Mouse (Mus musculus): ENCODE results near the gene Birc2. TPM values are rescaled to one million over a fixed set of nuclear protein-coding genes. Genes with fewer than 3 reads are reported as not detected.

The Birc2 gene
- 31.8 and 46.1 TPM in 2 replicates for polyA plus RNA-seq (2015; fragmentation: Nextera tagmentation; extraction: Ambion mirVana)

DNA sequence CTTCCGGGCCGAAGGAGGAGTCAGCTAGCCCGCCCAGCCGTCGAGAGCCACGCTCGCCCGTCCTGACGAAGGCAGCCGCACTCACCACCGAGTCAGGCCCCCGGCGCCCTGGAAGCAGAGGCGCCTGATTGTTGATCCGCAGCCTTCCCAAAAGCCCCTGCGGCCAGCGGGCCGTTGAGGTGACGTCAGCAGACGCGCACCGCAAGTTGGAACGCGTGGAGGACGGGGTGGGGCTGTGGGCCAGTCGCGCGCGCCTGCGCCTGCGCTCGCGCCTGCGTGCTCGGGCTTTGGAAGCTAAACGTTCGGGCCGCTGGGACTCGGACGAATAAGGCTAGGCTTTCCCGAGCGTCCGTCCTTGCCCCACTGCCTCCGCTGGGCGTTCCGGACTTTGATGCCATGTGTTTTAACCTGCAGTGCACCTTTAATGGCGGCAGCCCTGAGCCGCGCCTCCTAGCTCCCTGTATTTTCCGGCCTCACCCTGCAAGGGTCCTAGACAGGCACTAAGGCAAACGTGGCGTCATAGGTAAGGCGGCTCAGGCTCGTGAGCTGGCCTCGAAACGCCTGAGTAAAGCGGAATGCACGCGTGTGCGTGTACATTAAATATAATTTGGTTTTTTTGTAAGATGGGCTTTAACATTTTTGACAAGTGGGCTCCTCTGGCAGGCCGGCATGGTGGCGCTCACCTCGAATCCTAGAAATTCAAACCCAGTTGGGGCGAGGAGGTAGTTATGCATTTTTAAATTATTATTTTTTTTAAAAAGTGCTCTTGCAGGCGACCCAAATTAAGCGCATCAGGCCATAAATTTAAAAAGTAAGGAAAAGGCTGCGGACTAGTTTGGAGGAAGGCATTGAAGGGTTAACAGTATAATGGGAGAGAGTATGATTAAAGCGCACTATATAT, at the start of gene Birc2:
Gene Birc2 (minus strand): TSS at position 160 of the 901 bp plus-strand sequence.

GRCm38 (mm10) chr9:7872775-7873439, 36.0 kb upstream of the Birc2 start, which contains the start of gene Birc3:
TSS of gene Birc3 (minus strand) at chr9:7873186.

Small RNAs within 50 kb of the gene (microRNA-seq; reads per million reads assigned to microRNA genes)
- gene Mir5618 (ENCODE audit: borderline replicate concordance, insufficient number of aligned reads), result 2.5 reads per million

Other genes starting within 250 kb of the Birc2 start
- gene Mmp20, start 208.8 kb downstream of the Birc2 start, polyA plus RNA-seq (2015; fragmentation: Nextera tagmentation; extraction: Ambion mirVana), result not detected in 2 replicates
- gene Mmp7, start 145.0 kb downstream of the Birc2 start, polyA plus RNA-seq (2015; fragmentation: Nextera tagmentation; extraction: Ambion mirVana), result 0.24 TPM in 1 of 2 replicates, not detected in the other
- 59.9 and 83.6 TPM in 2 replicates for gene Tmem123, start 73.0 kb downstream of the Birc2 start, polyA plus RNA-seq (2015; fragmentation: Nextera tagmentation; extraction: Ambion mirVana)
- 9.1 and 16.0 TPM in 2 replicates for gene Birc3, start 36.1 kb upstream of the Birc2 start, polyA plus RNA-seq (2015; fragmentation: Nextera tagmentation; extraction: Ambion mirVana)
- gene Yap1, start 167.5 kb upstream of the Birc2 start, polyA plus RNA-seq (2015; fragmentation: Nextera tagmentation; extraction: Ambion mirVana), result 15.5 and 20.6 TPM in 2 replicates
- gene Cfap300, start 205.8 kb upstream of the Birc2 start, polyA plus RNA-seq (2015; fragmentation: Nextera tagmentation; extraction: Ambion mirVana), result 7.7 and 9.5 TPM in 2 replicates

All from adrenal gland, postnatal 0 days (tissue).